Mouse (Mus musculus): Measurements from ENCODE around the gene Npb. TPM values are rescaled to one million over a fixed set of nuclear protein-coding genes. Genes with fewer than 3 reads are reported as not detected.

The Npb gene
- polyA plus RNA-seq, 1 experiment from 2014 or later, result not detected

GRCm38 (mm10) chr11:120588531-120588930, 19.7 kb upstream of the Npb start:
- H3K27ac ChIP-seq (ENCODE audit: low read length), result no peak overlapping the region
- no peak overlapping the region for H3K9ac ChIP-seq (replicated peaks; ENCODE audit: low read depth, low read length)
- no peaks in the 10 kb centered on the region for H3K9me3 ChIP-seq (ENCODE audit: control insufficient read depth, low read length)
- peaks cover 47% of the 10 kb centered on the region for H3K36me3 ChIP-seq (ENCODE audit: control insufficient read depth, insufficient read depth)
- 97% methylated on average over 6 of the region's 6 CpGs for WGBS
- H3K4me2 ChIP-seq (ENCODE audit: low read length), result no peak overlapping the region
- no peak for ATAC-seq
- H3K27me3 ChIP-seq (replicated peaks; ENCODE audit: control insufficient read depth, insufficient read depth, low read length), result no peaks in the 10 kb centered on the region
- H3K4me3 ChIP-seq (replicated peaks; ENCODE audit: low read length), result no peak overlapping the region
- H3K4me1 ChIP-seq (replicated peaks; ENCODE audit: control insufficient read depth, insufficient read depth, low read length), result no peaks in the 10 kb centered on the region

- Histone ChIP-seq H3K27ac (ENCODE audit: low read length) (peak overlapping the region; percentile 77), H3K4me3 (replicated peaks; ENCODE audit: low read length) (peak overlapping the region; percentile 93), H3K4me1 (replicated peaks; ENCODE audit: control insufficient read depth, insufficient read depth, low read length) (peaks cover 25% of the 10 kb centered on the region), H3K9me3 (ENCODE audit: control insufficient read depth, low read length) (no peaks in the 10 kb centered on the region), H3K27me3 (replicated peaks; ENCODE audit: control insufficient read depth, insufficient read depth, low read length) (no peaks in the 10 kb centered on the region), H3K36me3 (ENCODE audit: control insufficient read depth, insufficient read depth) (peaks cover 27% of the 10 kb centered on the region), H3K4me2 (ENCODE audit: low read length) (peak overlapping the region; percentile 73), H3K9ac (replicated peaks; ENCODE audit: low read depth, low read length) (peak overlapping the region; percentile 94)
- ATAC-seq, result peak; percentile 50
- WGBS, result 4% methylated on average over 83 of the region's 99 CpGs
Measured at GRCm38 (mm10) chr11:120597240-120598235, 10.7 kb upstream of the Npb start.

DNA sequence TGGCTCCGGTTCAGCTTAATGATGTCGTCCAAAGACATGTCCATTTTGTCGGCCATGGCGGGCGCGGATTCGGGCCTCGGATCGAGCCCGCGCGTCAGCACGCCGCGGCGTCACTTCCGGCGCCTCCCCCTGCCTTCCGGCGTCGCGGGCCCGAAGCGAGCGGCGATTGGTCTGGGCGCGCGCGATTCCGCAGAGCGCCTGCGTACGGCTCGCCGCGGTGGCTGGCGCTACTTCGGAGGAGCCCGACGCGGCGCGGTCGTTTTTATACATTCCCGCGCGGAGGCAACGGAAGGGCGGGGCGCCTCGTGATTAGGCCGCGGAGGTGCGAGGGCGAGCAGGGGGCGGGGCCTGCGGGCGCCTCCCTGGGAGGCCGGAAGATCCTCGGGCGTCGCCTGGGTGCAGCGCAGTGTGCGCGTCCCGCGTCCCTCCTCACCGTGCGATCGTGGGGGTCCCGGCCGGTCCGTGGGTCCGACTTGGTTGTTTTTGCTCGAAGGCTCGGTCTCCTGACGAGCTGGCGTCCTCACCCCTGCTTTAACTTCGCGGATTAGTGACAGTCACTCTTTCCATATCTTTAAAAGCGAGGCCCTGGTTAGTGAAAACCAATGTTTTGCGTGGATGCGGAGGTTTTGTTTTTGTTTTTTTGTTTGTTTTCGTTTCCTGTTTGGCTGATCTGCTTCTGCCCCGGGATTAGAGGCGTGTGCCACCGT, 9.8 kb upstream of the Npb start, which contains the start of the genes Alyref and Anapc11:
Gene Alyref (minus strand): TSS at position 83 of the 707 bp plus-strand sequence.
Gene Anapc11 (plus strand): TSS at position 139 of the 707 bp plus-strand sequence.
- Histone ChIP-seq H3K9ac (replicated peaks; ENCODE audit: low read depth, low read length) (peak within 1 kb of the TSS; percentile 94), H3K9me3 (ENCODE audit: control insufficient read depth, low read length) (no peaks in the 10 kb centered on the region), H3K4me1 (replicated peaks; ENCODE audit: control insufficient read depth, insufficient read depth, low read length) (peaks cover 25% of the 10 kb centered on the region), H3K4me3 (replicated peaks; ENCODE audit: low read length) (peak within 1 kb of the TSS; percentile 93), H3K27ac (ENCODE audit: low read length) (peak within 1 kb of the TSS; percentile 78), H3K27me3 (replicated peaks; ENCODE audit: control insufficient read depth, insufficient read depth, low read length) (no peaks in the 10 kb centered on the region), H3K36me3 (ENCODE audit: control insufficient read depth, insufficient read depth) (peaks cover 20% of the 10 kb centered on the region), H3K4me2 (ENCODE audit: low read length) (peak within 1 kb of the TSS; percentile 85)
- under 1% methylated on average over 84 of the region's 88 CpGs for WGBS
- ATAC-seq, result peak; percentile 100

DNA sequence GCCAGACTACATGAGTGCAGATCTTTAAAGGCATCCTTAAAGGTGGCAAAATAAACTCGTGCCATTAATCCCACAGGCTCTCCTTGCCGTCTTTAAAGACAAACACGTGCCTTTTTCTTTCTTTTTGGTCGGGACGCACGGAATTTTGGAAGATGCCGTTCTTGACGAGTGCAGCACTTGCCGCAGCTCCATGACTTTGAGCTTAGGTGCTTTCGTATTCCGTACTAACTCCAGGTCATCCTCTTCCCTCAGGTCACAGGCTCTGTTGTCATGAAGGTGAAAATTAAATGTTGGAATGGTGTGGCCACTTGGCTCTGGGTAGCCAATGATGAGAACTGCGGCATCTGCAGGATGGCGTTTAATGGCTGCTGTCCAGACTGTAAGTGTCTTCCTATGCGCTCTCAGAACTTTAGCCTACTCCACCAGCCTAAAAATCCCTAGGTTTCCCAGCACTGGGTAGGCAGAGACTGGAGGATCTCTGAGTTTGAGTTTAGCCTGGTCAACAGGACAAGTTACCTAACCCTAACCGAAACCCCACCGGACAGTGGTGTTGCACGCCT, 9.2 kb upstream of the Npb start:
- no peak for ATAC-seq
- H3K4me1 ChIP-seq (replicated peaks; ENCODE audit: control insufficient read depth, insufficient read depth, low read length), result peaks cover 25% of the 10 kb centered on the region
- peaks cover 20% of the 10 kb centered on the region for H3K36me3 ChIP-seq (ENCODE audit: control insufficient read depth, insufficient read depth)
- no peaks in the 10 kb centered on the region for H3K9me3 ChIP-seq (ENCODE audit: control insufficient read depth, low read length)
- WGBS, result 46% methylated on average over 17 of the region's 17 CpGs
- peak overlapping the region; percentile 85 for H3K4me2 ChIP-seq (ENCODE audit: low read length)
- H3K4me3 ChIP-seq (replicated peaks; ENCODE audit: low read length), result peak overlapping the region; percentile 93
- H3K27me3 ChIP-seq (replicated peaks; ENCODE audit: control insufficient read depth, insufficient read depth, low read length), result no peaks in the 10 kb centered on the region
- H3K27ac ChIP-seq (ENCODE audit: low read length), result peak overlapping the region; percentile 78; the same call in 1 of the 2 replicates
- peak overlapping the region; percentile 65 for H3K9ac ChIP-seq (replicated peaks; ENCODE audit: low read depth, low read length)

DNA sequence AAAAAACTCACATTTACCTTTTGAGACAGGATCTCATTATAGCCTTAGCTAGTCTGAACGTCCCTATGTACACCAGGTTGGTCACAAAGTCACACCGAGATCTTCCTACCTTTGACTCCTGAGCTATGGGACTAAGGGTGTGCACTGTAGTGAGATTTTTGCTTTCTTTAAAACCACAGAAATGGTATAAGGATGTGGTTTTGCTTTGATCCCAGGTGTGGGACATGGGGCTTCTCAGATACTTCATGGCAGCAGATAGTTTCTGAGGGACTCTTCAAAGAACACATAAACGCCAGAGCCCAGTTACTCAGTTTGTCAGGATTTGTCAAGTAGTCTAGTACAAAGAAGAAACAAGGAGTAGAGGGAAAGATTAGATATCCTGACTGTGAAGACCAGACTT, 7.6 kb upstream of the Npb start:
- Histone ChIP-seq H3K9me3 (ENCODE audit: control insufficient read depth, low read length) (no peaks in the 10 kb centered on the region), H3K27ac (ENCODE audit: low read length) (no peak overlapping the region), H3K27me3 (replicated peaks; ENCODE audit: control insufficient read depth, insufficient read depth, low read length) (no peaks in the 10 kb centered on the region), H3K4me3 (replicated peaks; ENCODE audit: low read length) (no peak overlapping the region), H3K9ac (replicated peaks; ENCODE audit: low read depth, low read length) (no peak overlapping the region), H3K36me3 (ENCODE audit: control insufficient read depth, insufficient read depth) (peaks cover 15% of the 10 kb centered on the region), H3K4me2 (ENCODE audit: low read length) (no peak overlapping the region), H3K4me1 (replicated peaks; ENCODE audit: control insufficient read depth, insufficient read depth, low read length) (peaks cover 25% of the 10 kb centered on the region)
- no peak for ATAC-seq
- WGBS, result 95% methylated on average over 3 of the region's 3 CpGs

GRCm38 (mm10) chr11:120603545-120603944, 4.7 kb upstream of the Npb start:
- H3K9ac ChIP-seq (replicated peaks; ENCODE audit: low read depth, low read length), result no peak overlapping the region
- 85% methylated on average over 2 of the region's 2 CpGs for WGBS
- H3K4me1 ChIP-seq (replicated peaks; ENCODE audit: control insufficient read depth, insufficient read depth, low read length), result peaks cover 19% of the 10 kb centered on the region
- H3K9me3 ChIP-seq (ENCODE audit: control insufficient read depth, low read length), result no peaks in the 10 kb centered on the region
- H3K27ac ChIP-seq (ENCODE audit: low read length), result no peak overlapping the region
- peaks cover 17% of the 10 kb centered on the region for H3K36me3 ChIP-seq (ENCODE audit: control insufficient read depth, insufficient read depth)
- H3K4me3 ChIP-seq (replicated peaks; ENCODE audit: low read length), result no peak overlapping the region
- ATAC-seq, result no peak
- no peak overlapping the region for H3K4me2 ChIP-seq (ENCODE audit: low read length)
- H3K27me3 ChIP-seq (replicated peaks; ENCODE audit: control insufficient read depth, insufficient read depth, low read length), result no peaks in the 10 kb centered on the region

DNA sequence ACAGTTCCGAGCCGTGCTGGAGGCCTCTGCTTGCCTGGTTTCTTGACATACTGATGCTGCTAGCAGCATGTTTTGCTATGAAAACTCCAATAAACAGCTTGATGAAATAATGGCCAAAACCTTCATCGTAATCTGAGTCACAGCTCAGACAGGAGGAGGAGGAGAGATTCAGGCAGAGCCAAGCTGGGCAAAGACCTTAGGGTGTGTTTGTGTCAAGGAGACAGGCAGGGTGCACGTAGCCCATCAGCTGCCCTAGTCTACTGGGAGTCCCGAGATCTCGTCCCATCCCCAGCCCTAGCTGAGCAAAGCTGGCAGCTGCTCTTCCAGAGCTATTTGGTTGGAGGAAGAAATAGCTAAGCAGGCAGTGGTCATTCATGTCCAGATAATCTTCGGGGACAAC, 2.6 kb upstream of the Npb start:
- no peak overlapping the region for H3K4me2 ChIP-seq (ENCODE audit: low read length)
- no peak overlapping the region for H3K4me3 ChIP-seq (replicated peaks; ENCODE audit: low read length)
- WGBS, result 83% methylated on average over 7 of the region's 7 CpGs
- H3K27me3 ChIP-seq (replicated peaks; ENCODE audit: control insufficient read depth, insufficient read depth, low read length), result peaks cover 3% of the 10 kb centered on the region
- H3K9ac ChIP-seq (replicated peaks; ENCODE audit: low read depth, low read length), result no peak overlapping the region
- no peak overlapping the region for H3K27ac ChIP-seq (ENCODE audit: low read length)
- H3K4me1 ChIP-seq (replicated peaks; ENCODE audit: control insufficient read depth, insufficient read depth, low read length), result peaks cover 8% of the 10 kb centered on the region; the same call in 1 of the 2 replicates
- ATAC-seq, result no peak
- H3K9me3 ChIP-seq (ENCODE audit: control insufficient read depth, low read length), result no peaks in the 10 kb centered on the region
- H3K36me3 ChIP-seq (ENCODE audit: control insufficient read depth, insufficient read depth), result peaks cover 21% of the 10 kb centered on the region

DNA sequence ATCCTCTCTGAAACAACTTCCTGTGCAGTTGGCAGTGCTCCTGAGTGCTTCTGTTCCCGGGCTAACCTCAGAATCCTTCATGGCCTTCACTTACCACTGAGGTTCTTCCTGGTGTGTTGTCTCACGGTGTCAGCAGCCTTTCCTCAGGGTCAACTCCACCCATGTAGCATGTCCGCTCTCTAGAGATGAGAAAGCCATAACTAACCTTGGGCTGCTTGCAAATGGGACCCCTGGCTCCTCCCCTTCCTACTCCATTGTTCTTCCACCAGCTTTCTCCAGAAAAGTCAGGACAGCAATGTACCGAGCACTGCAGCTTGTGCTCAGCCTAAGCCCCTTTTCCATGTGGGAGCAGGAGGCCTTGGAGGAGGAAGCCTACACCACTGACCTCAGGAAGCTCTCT, 1.5 kb upstream of the Npb start:
- peaks cover 30% of the 10 kb centered on the region for H3K36me3 ChIP-seq (ENCODE audit: control insufficient read depth, insufficient read depth)
- no peak for ATAC-seq
- no peak overlapping the region for H3K9ac ChIP-seq (replicated peaks; ENCODE audit: low read depth, low read length)
- 74% methylated on average over 4 of the region's 4 CpGs for WGBS
- H3K4me1 ChIP-seq (replicated peaks; ENCODE audit: control insufficient read depth, insufficient read depth, low read length), result peaks cover 8% of the 10 kb centered on the region; the same call in 1 of the 2 replicates
- no peak overlapping the region for H3K4me3 ChIP-seq (replicated peaks; ENCODE audit: low read length)
- no peak overlapping the region for H3K4me2 ChIP-seq (ENCODE audit: low read length)
- no peaks in the 10 kb centered on the region for H3K9me3 ChIP-seq (ENCODE audit: control insufficient read depth, low read length)
- H3K27me3 ChIP-seq (replicated peaks; ENCODE audit: control insufficient read depth, insufficient read depth, low read length), result peaks cover 3% of the 10 kb centered on the region
- H3K27ac ChIP-seq (ENCODE audit: low read length), result no peak overlapping the region

- Histone ChIP-seq H3K9ac (replicated peaks; ENCODE audit: low read depth, low read length) (no peak overlapping the region), H3K27ac (ENCODE audit: low read length) (no peak overlapping the region), H3K4me3 (replicated peaks; ENCODE audit: low read length) (no peak overlapping the region), H3K36me3 (ENCODE audit: control insufficient read depth, insufficient read depth) (peaks cover 25% of the 10 kb centered on the region), H3K9me3 (ENCODE audit: control insufficient read depth, low read length) (no peaks in the 10 kb centered on the region), H3K4me1 (replicated peaks; ENCODE audit: control insufficient read depth, insufficient read depth, low read length) (peaks cover 8% of the 10 kb centered on the region; the same call in 1 of the 2 replicates), H3K27me3 (replicated peaks; ENCODE audit: control insufficient read depth, insufficient read depth, low read length) (peaks cover 3% of the 10 kb centered on the region), H3K4me2 (ENCODE audit: low read length) (no peak overlapping the region)
- 43% methylated on average over 7 of the region's 8 CpGs for WGBS
- ATAC-seq, result no peak; the same call in 1 of the 2 replicates
Measured at GRCm38 (mm10) chr11:120609250-120609649, 973 bp downstream of the Npb start.
